20 mouse cellular contexts compared by ENCODE assay signal in genomic region chr3:103076476-103076875, GRCm38 (mm10). TPM values are rescaled to one million over a fixed set of nuclear protein-coding genes. Genes with fewer than 3 reads are reported as not detected.
DNase-seq lines count a peak whose midpoint lies in the region; ATAC-seq and TF ChIP-seq lines count a peak whose summit lies in the region.
"Had no signal": no experiment of that assay in that cellular context is flagged by ENCODE, and none has a peak within 500 bp of the region (broad histone marks: within the 10 kb centered on the region; RNA-seq: fewer than 3 reads in every experiment).

No protein-coding gene starts in this region.

- peak overlapping the region; percentile 78 for H3K4me3 ChIP-seq in gastrocnemius, adult 2 months

- peak overlapping the region; percentile 94 for H3K27ac ChIP-seq in gastrocnemius, adult 2 months

- no peak for ATAC-seq in erythroblast, adult 5-6 weeks (replicated peaks; ENCODE audit: low FRiP score, poor library complexity, severe bottlenecking)
- ATAC-seq: activated CD4-positive, CD25-positive, alpha-beta regulatory T cell, adult 4 months; CD4-positive, CD25-positive, alpha-beta regulatory T cell, adult 4 months; Patski had no signal

- intact Hi-C loops in gastrocnemius, adult 2 months (cut with DNase I) = no loop called here
- intact Hi-C loops in heart, postnatal 14 days (cut with DNase I) = no loop called here

- DNase-seq in gastrocnemius, adult 2 months = peak; percentile 61
- no peak for DNase-seq in gastrocnemius, adult 18-20 months (ENCODE audit: low spot score)
- DNase-seq in heart, adult 11 months = peak; percentile 45
- no peak for DNase-seq in heart, postnatal 14 days
- peak; percentile 58 for DNase-seq in skeletal muscle tissue, adult 2 months (ENCODE audit: low read depth, low spot score)
- DNase-seq: adrenal gland, adult 2 months; adrenal gland, adult 8-10 months; adrenal gland, postnatal 10 days; adrenal gland, postnatal 14 days; adrenal gland, postnatal 25 days; adrenal gland, postnatal 36 days; B cell, adult 2 months; cerebellum, adult 11 months; cerebellum, adult 11-12 months; cerebellum, adult 18-20 months had no signal

- no peak for TF ChIP-seq CTCF in gastrocnemius, adult 2 months (IDR thresholded peaks at IDR 0.05)

RNA-seq across cellular contexts. Expression of gene Ampd1, which starts 2.7 kb away (rescaled TPM):
- 1,000 to 10,000 TPM; 1,020 to 1,179 TPM for total RNA-seq in gastrocnemius, adult 2 months (2021)
- 1,000 to 10,000 TPM; 1,310 to 1,477 TPM for total RNA-seq in gastrocnemius, adult 18-20 months (2021)
- not detected for total RNA-seq in heart, postnatal 14 days (2021)
- total RNA-seq in erythroblast, adult 5-6 weeks (2015; ENCODE audit: low replicate concordance) = not detected in 2 replicates
- total RNA-seq in erythroblast, adult 5-6 weeks (2017; ENCODE audit: low replicate concordance) = 0.26 TPM in 1 of 2 replicates, not detected in the other
- total RNA-seq: adrenal gland, adult 2 months; adrenal gland, adult 8-10 months; adrenal gland, postnatal 14 days; adrenal gland, postnatal 25 days; adrenal gland, postnatal 36 days; CH12.LX had no signal

RNA-seq across cellular contexts. Expression of gene Nras, which starts 18.4 kb away (rescaled TPM):
- total RNA-seq in gastrocnemius, adult 2 months (2021) = 10 to 100 TPM; 50.1 to 53.5 TPM
- 10 to 100 TPM; 39.2 to 42.9 TPM for total RNA-seq in gastrocnemius, adult 18-20 months (2021)
- total RNA-seq in heart, postnatal 14 days (2021) = 10 to 100 TPM; 67.0 to 87.2 TPM
- total RNA-seq in erythroblast, adult 5-6 weeks (2015; ENCODE audit: low replicate concordance) = 23.4 and 42.7 TPM in 2 replicates
- 26.6 and 29.6 TPM in 2 replicates for total RNA-seq in erythroblast, adult 5-6 weeks (2017; ENCODE audit: low replicate concordance)

RNA-seq across cellular contexts. Expression of gene Dennd2c, which starts 25.9 kb away (rescaled TPM):
- total RNA-seq in gastrocnemius, adult 2 months (2021) = 1 to 10 TPM; 2.3 to 2.5 TPM
- 1 to 10 TPM; 2.8 to 3.5 TPM for total RNA-seq in gastrocnemius, adult 18-20 months (2021)
- total RNA-seq in heart, postnatal 14 days (2021) = 1 to 10 TPM; 2.9 to 3.4 TPM
- 141 and 144 TPM in 2 replicates for total RNA-seq in erythroblast, adult 5-6 weeks (2015; ENCODE audit: low replicate concordance)
- total RNA-seq in erythroblast, adult 5-6 weeks (2017; ENCODE audit: low replicate concordance) = 178 and 191 TPM in 2 replicates

RNA-seq across cellular contexts. Expression of gene Csde1, which starts 56.2 kb away (rescaled TPM):
- 1,000 to 10,000 TPM in 1 of 2 experiments, 100 to 1,000 TPM in 1; 962 to 1,109 TPM for total RNA-seq in gastrocnemius, adult 2 months (2021)
- 1,000 to 10,000 TPM; 1,048 to 1,145 TPM for total RNA-seq in gastrocnemius, adult 18-20 months (2021)
- 100 to 1,000 TPM; 413 to 418 TPM for total RNA-seq in heart, postnatal 14 days (2021)
- 84.4 and 89.9 TPM in 2 replicates for total RNA-seq in erythroblast, adult 5-6 weeks (2015; ENCODE audit: low replicate concordance)
- 216 and 294 TPM in 2 replicates for total RNA-seq in erythroblast, adult 5-6 weeks (2017; ENCODE audit: low replicate concordance)

Comparison
In these comparisons a context has a peak if more than half of its experiments do, and no peak if none do; other contexts are left out.
1. DNase-seq: peak in gastrocnemius, adult 2 months (single experiment), heart, adult 11 months (single experiment) and skeletal muscle tissue, adult 2 months (single experiment); none in gastrocnemius, adult 18-20 months (single experiment) and heart, postnatal 14 days (0 of 2).
2. RNA of gene Ampd1, which starts 2.7 kb away (total RNA-seq): 1,310 to 1,477 TPM in gastrocnemius, adult 18-20 months and 1,020 to 1,179 TPM in gastrocnemius, adult 2 months; 0.26 TPM in erythroblast, adult 5-6 weeks and not detected in heart, postnatal 14 days; every median in the first group is over 100 times any median in the second.
3. RNA of gene Dennd2c, which starts 25.9 kb away (total RNA-seq): 141 to 191 TPM in erythroblast, adult 5-6 weeks; 2.8 to 3.5 TPM in gastrocnemius, adult 18-20 months, 2.9 to 3.4 TPM in heart, postnatal 14 days and 2.3 to 2.5 TPM in gastrocnemius, adult 2 months; every median in the first group is over 10 times any median in the second.